Mouse (Mus musculus) liver, embryonic 14.5 days (tissue): Measurements from ENCODE around the gene Klf2. TPM values are rescaled to one million over a fixed set of nuclear protein-coding genes. Genes with fewer than 3 reads are reported as not detected.

ENCODE experiments used
- ATAC-seq: fragments of 200-750 bp; cut with Nextera tagmentation; 2 replicates; pipeline ENCODE4 v1.8.0; 2017; ENCODE audit warnings: moderate number of reproducible peaks, mild to moderate bottlenecking, moderate library complexity; ENCODE audit not compliant: insufficient read depth
- DNase-seq, 3 experiments: peaks; one replicate each; pipeline ENCODE4 v3.0.0-alpha.2; 2012 to 2013; ENCODE audit warnings: low read depth in 3 of 3, low spot score in 3 of 3
- H3K27ac ChIP-seq: fragments of 300-500 bp; sonication (generic); 2 replicates; pipeline ENCODE4 v1.5.1; 2014; ENCODE audit warnings: moderate library complexity, mild to moderate bottlenecking, control low read depth, inconsistent platforms
- H3K27me3 ChIP-seq: fragments of 300-500 bp; sonication (generic); 2 replicates; pipeline ENCODE4 v1.6.1; 2014; ENCODE audit warnings: mild to moderate bottlenecking, low read length, moderate library complexity; ENCODE audit not compliant: control insufficient read depth, insufficient read depth
- H3K36me3 ChIP-seq: fragments of 300-500 bp; sonication (generic); replicated peaks from 2 replicates; pipeline ENCODE4 v1.6.1; 2014; ENCODE audit warnings: low read depth; ENCODE audit not compliant: control insufficient read depth, insufficient read depth
- H3K4me1 ChIP-seq, 2 experiments: fragments of 200-500 bp in 1 of 2; fragments of 300-500 bp in 1 of 2; sonication (generic) in 1 of 2; replicated peaks; 2 replicates each; pipeline ENCODE4 v1.6.1; 2012 to 2014; ENCODE audit warnings: antibody characterized with exemption in 1 of 2, inconsistent platforms in 1 of 2, low read length in 1 of 2; ENCODE audit not compliant: control insufficient read depth in 2 of 2, insufficient read depth in 2 of 2
- H3K4me2 ChIP-seq: fragments of 300-500 bp; sonication (generic); 2 replicates; pipeline ENCODE4 v1.6.1; 2014; ENCODE audit warnings: low read depth, mild to moderate bottlenecking, control low read depth, moderate library complexity
- H3K4me3 ChIP-seq, 2 experiments: fragments of 200-500 bp in 1 of 2; fragments of 300-500 bp in 1 of 2; sonication (generic) in 1 of 2; 2 replicates each; pipeline ENCODE4 v1.5.1; 2012 to 2014; ENCODE audit warnings: low read depth in 2 of 2, low read length in 2 of 2, mild to moderate bottlenecking in 2 of 2, control low read depth in 1 of 2, inconsistent platforms in 1 of 2, moderate library complexity in 1 of 2; ENCODE audit not compliant: insufficient read depth in 1 of 2
- H3K9ac ChIP-seq: fragments of 300-500 bp; sonication (generic); replicated peaks from 2 replicates; pipeline ENCODE4 v1.6.1; 2014; ENCODE audit warnings: mild to moderate bottlenecking, control low read depth, moderate library complexity
- H3K9me3 ChIP-seq: fragments of 300-500 bp; sonication (generic); 2 replicates; pipeline ENCODE4 v1.6.1; 2016; ENCODE audit warnings: low read length, mixed read lengths; ENCODE audit not compliant: control insufficient read depth
- CTCF ChIP-seq: IDR thresholded peaks from 2 replicates; pipeline ENCODE4 v1.5.1; 2016; ENCODE audit warnings: antibody characterized with exemption, low read depth, control low read depth
- EP300 ChIP-seq: IDR thresholded peaks from 2 replicates; pipeline ENCODE4 v1.6.1; 2016; ENCODE audit warnings: antibody characterized with exemption, low read depth
- WGBS: fragments of 180-500 bp; shearing (Covaris S2); extraction: QIAGEN DNeasy Blood & Tissue Kit; methylation state at CpG from one replicate; pipeline ENCODE4 v1.1.7; 2014; ENCODE audit not compliant: insufficient replicate concordance; 5-methylcytosine and 5-hydroxymethylcytosine counted together
- polyA plus RNA-seq, 2 experiments: library from polyadenylated mRNA; depleted of rRNA in 1 of 2; stranded (reverse) in 1 of 2; unstranded in 1 of 2; fragments of >200 nt; fragmentation: Nextera tagmentation in 1 of 2; extraction: Ambion mirVana in 1 of 2; gene quantifications; 2 replicates each; pipeline versions ENCODE4 v1.2.1 to v1.2.3; 2012 to 2014

Gene Klf2
- polyA plus RNA-seq, 2 experiments, result 2.0 to 2.9 TPM

- no peak for DNase-seq
- Histone ChIP-seq H3K27ac (no peak overlapping the region), H3K36me3 (peaks cover 6% of the 10 kb centered on the region), H3K9me3 (no peaks in the 10 kb centered on the region), H3K4me1 (no peaks in the 10 kb centered on the region), H3K4me3 (no peak overlapping the region), H3K27me3 (no peaks in the 10 kb centered on the region), H3K4me2 (no peak overlapping the region), H3K9ac (no peak overlapping the region)
- TF ChIP-seq CTCF (no peak), EP300 (no peak)
- 84% methylated on average over 5 of the region's 5 CpGs for WGBS
- no peak for ATAC-seq
These were observed 23.9 kb downstream of the Klf2 start for GRCm38 (mm10) chr8:72342556-72343300.

- no peaks in the 10 kb centered on the region for H3K4me1 ChIP-seq
- no peaks in the 10 kb centered on the region for H3K27me3 ChIP-seq
- DNase-seq (no peak), ATAC-seq (no peak)
- H3K27ac ChIP-seq, result no peak overlapping the region
- TF ChIP-seq CTCF (no peak), EP300 (no peak)
- 72% methylated on average over 3 of the region's 4 CpGs for WGBS
- H3K4me2 ChIP-seq, result no peak overlapping the region
- H3K9ac ChIP-seq, result no peak overlapping the region
- H3K4me3 ChIP-seq, result no peak overlapping the region
- no peaks in the 10 kb centered on the region for H3K9me3 ChIP-seq
- peaks cover 6% of the 10 kb centered on the region for H3K36me3 ChIP-seq
These were observed 24.9 kb downstream of the Klf2 start for GRCm38 (mm10) chr8:72343725-72344124.

DNA sequence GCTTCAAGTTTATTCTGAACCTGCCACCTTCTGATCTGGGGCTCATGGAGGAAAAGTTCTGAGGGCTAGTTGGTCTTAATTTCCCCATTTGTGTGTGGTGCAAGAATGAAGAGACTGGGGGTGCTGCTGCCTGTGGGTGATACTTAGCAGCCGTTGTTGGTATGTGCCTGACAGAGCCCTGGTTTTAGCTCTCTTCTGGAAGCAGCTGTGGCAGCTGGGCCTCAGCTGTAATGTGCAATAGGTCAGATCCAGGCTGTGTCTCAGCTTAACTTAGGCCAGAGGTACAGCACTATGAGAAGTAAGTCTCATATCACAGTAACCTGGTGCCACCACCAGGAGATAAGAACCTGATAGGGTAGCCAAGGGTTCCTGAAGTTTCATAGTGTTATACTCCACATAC lies 28.7 kb downstream of the Klf2 start:
- Histone ChIP-seq H3K4me2 (no peak overlapping the region), H3K27me3 (no peaks in the 10 kb centered on the region), H3K4me1 (peaks cover 0 to 8% of the 10 kb centered on the region in 2 experiments; a peak in 3 of 4 replicates), H3K9me3 (no peaks in the 10 kb centered on the region), H3K4me3 (no peak overlapping the region), H3K36me3 (no peaks in the 10 kb centered on the region; the same call in 1 of the 2 replicates), H3K9ac (no peak overlapping the region), H3K27ac (no peak overlapping the region)
- TF ChIP-seq CTCF (no peak), EP300 (no peak)
- 33% methylated on average over 1 of the region's 1 CpGs for WGBS
- DNase-seq (no peak), ATAC-seq (no peak)

DNA sequence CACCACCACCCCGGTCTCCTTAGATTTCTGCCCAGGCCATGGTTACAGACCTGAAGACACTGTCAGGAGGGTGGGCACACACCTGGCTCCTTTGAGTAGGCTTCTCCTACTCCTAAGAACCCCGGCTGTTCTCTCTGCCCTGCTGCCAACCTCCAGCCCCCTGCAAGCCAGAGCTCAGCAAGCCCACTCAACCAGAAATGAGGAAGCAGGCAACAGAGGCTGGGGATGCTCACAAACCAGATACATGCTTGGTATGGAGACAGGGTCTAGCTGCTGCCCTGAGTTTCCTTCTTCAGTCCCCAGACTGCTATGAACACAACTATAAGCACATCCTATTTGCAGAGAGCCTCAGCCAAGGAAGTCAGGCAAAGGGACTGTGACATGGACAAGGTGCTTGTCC lies 29.3 kb downstream of the Klf2 start:
- WGBS, result 73% methylated on average over 2 of the region's 2 CpGs
- no peak for TF ChIP-seq EP300
- TF ChIP-seq CTCF, result no peak
- DNase-seq (no peak), ATAC-seq (no peak)
- Histone ChIP-seq H3K4me1 (peaks cover 0 to 14% of the 10 kb centered on the region in 2 experiments; a peak in 3 of 4 replicates), H3K9me3 (no peaks in the 10 kb centered on the region), H3K4me2 (no peak overlapping the region), H3K27ac (no peak overlapping the region), H3K4me3 (no peak overlapping the region), H3K27me3 (no peaks in the 10 kb centered on the region), H3K36me3 (no peaks in the 10 kb centered on the region; the same call in 1 of the 2 replicates), H3K9ac (no peak overlapping the region)

DNA sequence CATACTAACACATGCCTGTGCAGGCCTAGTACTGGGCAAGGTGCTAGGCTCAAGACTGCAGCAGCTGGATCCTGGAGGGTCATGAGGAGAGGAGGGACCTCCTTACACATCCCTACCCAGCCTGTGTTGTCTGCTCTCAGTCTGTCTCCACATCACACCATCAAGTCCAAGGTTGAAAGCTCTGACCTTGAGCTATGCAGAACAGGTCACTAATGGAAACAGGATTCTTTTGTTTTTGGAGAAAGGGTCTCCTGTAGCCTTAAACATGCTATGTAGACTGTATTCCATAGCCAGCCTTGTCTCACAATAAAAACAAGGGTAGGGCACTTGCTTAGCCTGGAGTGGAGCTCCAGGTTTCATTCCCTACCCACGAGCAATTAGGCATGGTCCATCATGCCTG lies 30.1 kb downstream of the Klf2 start:
- Histone ChIP-seq H3K9ac (no peak overlapping the region), H3K4me3 (no peak overlapping the region), H3K4me2 (no peak overlapping the region), H3K27me3 (no peaks in the 10 kb centered on the region), H3K4me1 (peaks cover 0 to 22% of the 10 kb centered on the region in 2 experiments; a peak in 3 of 4 replicates), H3K27ac (no peak overlapping the region), H3K36me3 (no peaks in the 10 kb centered on the region), H3K9me3 (no peaks in the 10 kb centered on the region)
- TF ChIP-seq EP300 (no peak), CTCF (no peak)
- 75% methylated on average over 1 of the region's 1 CpGs for WGBS
- DNase-seq, result no peak
- ATAC-seq, result no peak
